Comparison of ENCODE assay signal across 9 mouse cellular contexts in the genomic region with DNA sequence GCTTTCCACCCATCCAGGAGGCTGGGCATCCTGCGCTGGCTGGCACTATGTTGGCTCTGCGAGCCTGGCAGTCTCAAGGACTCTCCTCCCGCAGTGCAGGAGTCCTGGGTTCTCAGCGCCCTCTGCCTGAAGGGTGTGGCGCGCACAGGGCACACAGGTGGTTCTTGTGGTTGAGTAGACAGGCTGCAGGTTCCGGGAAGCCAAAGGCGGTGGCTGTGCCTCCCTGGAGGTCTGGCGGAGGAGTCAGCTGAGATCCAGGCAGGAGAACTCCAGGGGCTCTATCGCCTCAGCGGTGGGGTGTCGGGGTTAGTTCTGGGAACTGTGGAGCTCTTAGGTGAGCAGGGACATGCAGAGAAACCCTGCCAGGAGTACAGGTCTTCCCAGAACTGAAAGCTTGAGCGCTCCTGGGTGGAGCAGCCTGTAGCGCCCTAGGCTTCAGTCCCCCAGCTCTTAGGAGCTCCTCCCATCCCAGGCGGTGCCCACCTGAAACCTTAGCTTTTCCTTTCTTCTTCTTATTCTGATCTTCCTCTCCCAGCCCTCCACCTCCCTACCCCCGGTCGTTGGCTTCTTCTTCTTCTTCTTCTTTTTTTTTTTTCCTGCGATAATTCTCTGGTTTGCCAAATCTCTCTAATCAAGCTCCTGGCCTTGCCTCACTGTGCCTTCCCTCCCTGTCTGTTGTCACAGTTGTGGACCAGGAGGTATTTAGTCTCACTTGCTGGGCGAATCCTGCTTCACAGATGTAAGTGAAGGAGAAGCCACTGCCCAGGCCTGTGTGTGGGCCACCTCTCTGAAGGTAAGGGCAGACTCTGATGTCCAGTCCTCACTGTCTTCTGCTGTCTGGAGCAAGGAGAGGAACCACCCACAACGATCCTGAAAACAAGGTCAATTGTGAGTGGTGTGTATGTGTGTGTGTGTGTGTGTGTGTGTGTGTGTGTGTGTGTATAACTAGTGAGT. TPM values are rescaled to one million over a fixed set of nuclear protein-coding genes. Genes with fewer than 3 reads are reported as not detected.
A peak's percentile ranks its signal among the peaks of the same experiment; 100 is the strongest.
DNase-seq lines count a peak whose midpoint lies in the region; ATAC-seq lines count a peak whose summit lies in the region.
"Had no signal": no experiment of that assay in that cellular context is flagged by ENCODE, and none has a peak within 500 bp of the region (broad histone marks: within the 10 kb centered on the region; RNA-seq: fewer than 3 reads in every experiment).

Gene Il18r1, plus strand, starts transcription at position 76 of the 954 bp plus-strand sequence.

- no peak within 1 kb of the TSS for H3K27ac ChIP-seq in limb, embryonic 12.5 days
- no peak within 1 kb of the TSS for H3K27ac ChIP-seq in limb, embryonic 10.5 days
- H3K27ac ChIP-seq in intestine, embryonic 15.5 days, result no peak within 1 kb of the TSS
- peak within 1 kb of the TSS; percentile 73 for H3K27ac ChIP-seq in lung, embryonic 15.5 days
- H3K27ac ChIP-seq in stomach, embryonic 14.5 days (ENCODE audit: low read length), result no peak within 1 kb of the TSS
- H3K27ac ChIP-seq: midbrain, embryonic 12.5 days had no signal

- no peak for ATAC-seq in limb, embryonic 12.5 days (ENCODE audit: insufficient number of reproducible peaks, insufficient read depth, low FRiP score, low TSS enrichment, low read depth)
- no peak; the same call in 1 of the 2 replicates for ATAC-seq in intestine, embryonic 15.5 days
- 0 out of 2 replicates have a peak, but pooled peaks have one; percentile 70 for ATAC-seq in lung, embryonic 15.5 days (ENCODE audit: borderline replicate concordance, extremely low read depth, low FRiP score, low TSS enrichment)
- no peak for ATAC-seq in stomach, embryonic 14.5 days (ENCODE audit: insufficient number of reproducible peaks, insufficient read depth, low FRiP score, low read depth)

- H3K9ac ChIP-seq in limb, embryonic 12.5 days (replicated peaks), result no peak within 1 kb of the TSS
- no peak within 1 kb of the TSS for H3K9ac ChIP-seq in intestine, embryonic 15.5 days
- H3K9ac ChIP-seq in lung, embryonic 15.5 days, result no peak within 1 kb of the TSS
- H3K9ac ChIP-seq in stomach, embryonic 14.5 days (replicated peaks; ENCODE audit: low read depth, low read length), result no peak within 1 kb of the TSS
- H3K9ac ChIP-seq: midbrain, embryonic 12.5 days had no signal

- H3K4me2 ChIP-seq in limb, embryonic 12.5 days, result 0 out of 2 replicates have a peak within 1 kb of the TSS, but pooled peaks have one; percentile 8
- peak within 1 kb of the TSS; percentile 38 for H3K4me2 ChIP-seq in intestine, embryonic 15.5 days (replicated peaks)
- peak within 1 kb of the TSS; percentile 46 for H3K4me2 ChIP-seq in lung, embryonic 15.5 days
- peak within 1 kb of the TSS; percentile 14; the same call in 1 of the 2 replicates for H3K4me2 ChIP-seq in stomach, embryonic 14.5 days (replicated peaks; ENCODE audit: low read depth, low read length)
- H3K4me2 ChIP-seq: midbrain, embryonic 12.5 days had no signal

- H3K4me1 ChIP-seq in limb, embryonic 12.5 days (replicated peaks), result no peaks in the 10 kb centered on the region
- H3K4me1 ChIP-seq in limb, embryonic 10.5 days, result no peaks in the 10 kb centered on the region
- no peaks in the 10 kb centered on the region for H3K4me1 ChIP-seq in intestine, embryonic 15.5 days (replicated peaks)
- 0 out of 2 replicates have a peak, but pooled peaks cover 5% of the 10 kb centered on the region for H3K4me1 ChIP-seq in lung, embryonic 15.5 days
- H3K4me1 ChIP-seq in stomach, embryonic 14.5 days (ENCODE audit: control insufficient read depth, insufficient read depth, low read length), result no peaks in the 10 kb centered on the region
- H3K4me1 ChIP-seq: midbrain, embryonic 12.5 days had no signal

- H3K36me3 ChIP-seq in limb, embryonic 12.5 days, result no peaks in the 10 kb centered on the region
- no peaks in the 10 kb centered on the region for H3K36me3 ChIP-seq in limb, embryonic 10.5 days
- H3K36me3 ChIP-seq in intestine, embryonic 15.5 days, result no peaks in the 10 kb centered on the region
- no peaks in the 10 kb centered on the region for H3K36me3 ChIP-seq in lung, embryonic 15.5 days
- no peaks in the 10 kb centered on the region for H3K36me3 ChIP-seq in stomach, embryonic 14.5 days (ENCODE audit: control insufficient read depth, insufficient read depth, low read length)
- H3K36me3 ChIP-seq: midbrain, embryonic 12.5 days had no signal

- no peak for DNase-seq in limb, embryonic 10.5 days (ENCODE audit: low spot score)
- no peak for DNase-seq in right cerebral cortex, postnatal 4 days
- DNase-seq in left cerebral cortex, postnatal 4 days, result no peak
- DNase-seq in cerebellum, adult 11 months, result no peak

- H3K9me3 ChIP-seq in limb, embryonic 12.5 days, result no peaks in the 10 kb centered on the region
- no peaks in the 10 kb centered on the region for H3K9me3 ChIP-seq in limb, embryonic 10.5 days (replicated peaks)
- no peaks in the 10 kb centered on the region for H3K9me3 ChIP-seq in intestine, embryonic 15.5 days
- H3K9me3 ChIP-seq in lung, embryonic 15.5 days, result no peaks in the 10 kb centered on the region
- H3K9me3 ChIP-seq in stomach, embryonic 14.5 days (ENCODE audit: control insufficient read depth, low read depth, low read length), result no peaks in the 10 kb centered on the region
- H3K9me3 ChIP-seq: midbrain, embryonic 12.5 days had no signal

- no peaks in the 10 kb centered on the region for H3K27me3 ChIP-seq in limb, embryonic 12.5 days
- H3K27me3 ChIP-seq in limb, embryonic 10.5 days (ENCODE audit: low read depth, poor library complexity, severe bottlenecking), result 0 out of 2 replicates have a peak, but pooled peaks cover 3% of the 10 kb centered on the region
- no peaks in the 10 kb centered on the region for H3K27me3 ChIP-seq in intestine, embryonic 15.5 days (replicated peaks)
- H3K27me3 ChIP-seq in lung, embryonic 15.5 days, result no peaks in the 10 kb centered on the region
- H3K27me3 ChIP-seq in stomach, embryonic 14.5 days (ENCODE audit: control insufficient read depth, insufficient read depth, low read length), result no peaks in the 10 kb centered on the region
- H3K27me3 ChIP-seq: midbrain, embryonic 12.5 days had no signal

- H3K4me3 ChIP-seq in limb, embryonic 12.5 days (replicated peaks), result no peak within 1 kb of the TSS
- no peak within 1 kb of the TSS for H3K4me3 ChIP-seq in limb, embryonic 10.5 days
- H3K4me3 ChIP-seq in intestine, embryonic 15.5 days (replicated peaks), result 0 out of 2 replicates have a peak within 1 kb of the TSS, but pooled peaks have one; percentile 10
- H3K4me3 ChIP-seq in lung, embryonic 15.5 days, result peak within 1 kb of the TSS; percentile 28
- H3K4me3 ChIP-seq in stomach, embryonic 14.5 days (ENCODE audit: low read depth, low read length), result no peak within 1 kb of the TSS
- H3K4me3 ChIP-seq: midbrain, embryonic 12.5 days had no signal

- intact Hi-C loops in left cerebral cortex, postnatal 4 days (cut with DNase I), result no loop called here

- 33% methylated on average over 20 of the region's 20 CpGs for WGBS in limb, embryonic 12.5 days
- 39% methylated on average over 20 of the region's 20 CpGs for WGBS in limb, embryonic 10.5 days
- 34% methylated on average over 20 of the region's 20 CpGs for WGBS in intestine, embryonic 15.5 days
- WGBS in lung, embryonic 15.5 days, result 31% methylated on average over 20 of the region's 20 CpGs
- WGBS in stomach, embryonic 14.5 days, result 39% methylated on average over 20 of the region's 20 CpGs

RNA-seq across cellular contexts. Expression of gene Il18r1, which starts in this region (rescaled TPM):
- polyA plus RNA-seq in limb, embryonic 12.5 days (2016; fragmentation: Nextera tagmentation; extraction: Ambion mirVana), result not detected in 2 replicates
- polyA plus RNA-seq in limb, embryonic 10.5 days (2016; fragmentation: Nextera tagmentation; extraction: Ambion mirVana), result not detected in 2 replicates
- polyA plus RNA-seq in intestine, embryonic 15.5 days (2015; fragmentation: Nextera tagmentation; extraction: Ambion mirVana), result 0.49 and 0.57 TPM in 2 replicates
- polyA plus RNA-seq in lung, embryonic 15.5 days (2015; fragmentation: Nextera tagmentation; extraction: Ambion mirVana), result 3.0 and 3.3 TPM in 2 replicates
- 0.53 and 0.93 TPM in 2 replicates for polyA plus RNA-seq in stomach, embryonic 14.5 days (2014; fragmentation: Nextera tagmentation; extraction: Ambion mirVana)
- total RNA-seq in left cerebral cortex, postnatal 4 days (2021), result not detected
- polyA plus RNA-seq: midbrain, embryonic 12.5 days had no signal

Comparison
In these comparisons a context has a peak if more than half of its experiments do, and no peak if none do; other contexts are left out.
1. H3K4me3 ChIP-seq: peak in intestine, embryonic 15.5 days (single experiment) and lung, embryonic 15.5 days (single experiment); none in limb, embryonic 12.5 days (single experiment), limb, embryonic 10.5 days (single experiment) and stomach, embryonic 14.5 days (single experiment).
2. Peak in every context shown above with its lines, with median percentiles within 50 percentile points of each other: H3K4me2 ChIP-seq.